In the genomic region with DNA sequence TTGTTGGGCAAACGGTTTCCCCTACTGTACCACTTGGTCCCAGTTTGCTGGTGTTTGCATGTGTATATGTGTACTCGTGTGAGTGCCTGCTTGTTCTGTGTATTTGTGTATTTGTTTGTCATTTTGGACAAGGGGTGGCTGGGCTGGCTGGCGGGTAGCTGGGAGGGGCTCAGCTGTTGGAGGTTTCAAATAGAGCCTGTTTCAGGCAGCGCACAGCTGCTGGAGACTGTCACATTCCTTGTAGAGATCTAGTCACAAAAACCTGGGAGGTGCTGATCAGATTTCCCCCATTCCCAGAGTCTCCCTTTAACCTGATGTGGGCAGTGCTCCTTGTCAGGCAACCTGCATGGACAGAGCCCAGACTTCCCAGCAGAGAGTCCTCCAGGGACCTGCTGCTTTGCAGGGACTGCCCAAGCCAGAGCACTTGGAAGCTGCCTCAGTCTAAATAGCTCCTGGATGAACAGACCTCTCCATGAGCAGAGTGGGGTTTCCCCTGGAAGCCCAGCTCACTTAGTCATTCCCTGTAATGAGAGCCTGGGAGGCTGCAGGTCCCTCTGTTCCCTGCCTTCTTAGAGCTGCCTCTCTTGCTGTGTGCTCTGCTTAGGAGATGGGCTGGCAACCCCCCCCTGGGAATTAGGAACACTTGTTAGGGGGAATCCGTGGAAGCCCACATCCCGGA, we compare ENCODE assay signal across 9 mouse cellular contexts. TPM values are rescaled to one million over a fixed set of nuclear protein-coding genes. Genes with fewer than 3 reads are reported as not detected.
DNase-seq lines count a peak whose midpoint lies in the region; ATAC-seq and TF ChIP-seq lines count a peak whose summit lies in the region.
"Had no signal": no experiment of that assay in that cellular context is flagged by ENCODE, and none has a peak within 500 bp of the region (broad histone marks: within the 10 kb centered on the region; RNA-seq: fewer than 3 reads in every experiment).

No protein-coding gene starts in this region.

- no peak for TF ChIP-seq CTCF in olfactory bulb, adult 2 months (IDR thresholded peaks at IDR 0.05; ENCODE audit: insufficient read depth, low read depth, low read length)

- H3K36me3 ChIP-seq in forebrain, embryonic 14.5 days (ENCODE audit: control insufficient read depth, insufficient read depth, low read length) = no peaks in the 10 kb centered on the region
- no peaks in the 10 kb centered on the region for H3K36me3 ChIP-seq in hindbrain, embryonic 15.5 days

- H3K9ac ChIP-seq in forebrain, embryonic 14.5 days (ENCODE audit: low read length) = peak overlapping the region; percentile 71
- H3K9ac ChIP-seq in hindbrain, embryonic 15.5 days = peak overlapping the region; percentile 56

- intact Hi-C loops in left cerebral cortex, postnatal 14 days (cut with DNase I) = loop anchor here (5.0 kb wide), 1 partner anchor 85 kb away; no protein-coding TSS in a partner anchor

- TF ChIP-seq POLR2A in olfactory bulb, adult 2 months (IDR thresholded peaks at IDR 0.05; ENCODE audit: insufficient read depth, low read depth, low read length) = no peak

- H3K9me3 ChIP-seq in forebrain, embryonic 14.5 days (replicated peaks; ENCODE audit: control insufficient read depth, low read length) = no peaks in the 10 kb centered on the region
- no peaks in the 10 kb centered on the region for H3K9me3 ChIP-seq in hindbrain, embryonic 15.5 days

- no peak for ATAC-seq in forebrain, embryonic 14.5 days
- ATAC-seq in hindbrain, embryonic 15.5 days (ENCODE audit: low FRiP score, low read depth) = no peak

- 25% methylated on average over 6 of the region's 6 CpGs for WGBS in forebrain, embryonic 14.5 days
- WGBS in hindbrain, embryonic 15.5 days = 31% methylated on average over 6 of the region's 6 CpGs
- 11% methylated on average over 6 of the region's 6 CpGs for WGBS in olfactory bulb, adult 2 months

- H3K4me1 ChIP-seq in forebrain, embryonic 14.5 days (ENCODE audit: control insufficient read depth, insufficient read depth, low read length) = peaks cover 40% of the 10 kb centered on the region
- peaks cover 75% of the 10 kb centered on the region for H3K4me1 ChIP-seq in hindbrain, embryonic 15.5 days (replicated peaks)
- peaks cover 47% of the 10 kb centered on the region for H3K4me1 ChIP-seq in olfactory bulb, adult 2 months (ENCODE audit: control insufficient read depth, insufficient read depth, low read length)

- peak overlapping the region; percentile 92 for H3K4me2 ChIP-seq in forebrain, embryonic 14.5 days (ENCODE audit: low read length)
- peak overlapping the region; percentile 96 for H3K4me2 ChIP-seq in hindbrain, embryonic 15.5 days

- peak overlapping the region; percentile 44 for H3K4me3 ChIP-seq in forebrain, embryonic 14.5 days (ENCODE audit: low read depth, low read length)
- H3K4me3 ChIP-seq in hindbrain, embryonic 15.5 days = peak overlapping the region; percentile 45
- H3K4me3 ChIP-seq in olfactory bulb, adult 2 months (ENCODE audit: insufficient read depth, low read depth, low read length) = peak overlapping the region; percentile 51

- H3K27me3 ChIP-seq in forebrain, embryonic 14.5 days (replicated peaks; ENCODE audit: control insufficient read depth, insufficient read depth, low read length) = no peaks in the 10 kb centered on the region
- H3K27me3 ChIP-seq in hindbrain, embryonic 15.5 days = no peaks in the 10 kb centered on the region

- H3K27ac ChIP-seq in forebrain, embryonic 14.5 days (ENCODE audit: low read depth, low read length) = no peak overlapping the region; the same call in 1 of the 2 replicates
- H3K27ac ChIP-seq in hindbrain, embryonic 15.5 days (replicated peaks) = peak overlapping the region; percentile 50
- H3K27ac ChIP-seq in olfactory bulb, adult 2 months (ENCODE audit: insufficient read depth, low read depth, low read length) = 0 out of 2 replicates have a peak overlapping the region, but pooled peaks have one; percentile 15

- DNase-seq in left cerebral cortex, postnatal 14 days (ENCODE audit: low spot score in 2 of 2) = peak; percentile 22 to 43
- no peak for DNase-seq in left cerebral cortex, adult 11 months (ENCODE audit: low spot score)
- DNase-seq in forebrain, embryonic 14.5 days (ENCODE audit: low spot score) = peak; percentile 22
- no peak for DNase-seq in cerebellum, postnatal 4 days (ENCODE audit: low spot score in 2 of 2)
- no peak for DNase-seq in adrenal gland, adult 8-10 months
- no peak for DNase-seq in cerebellum, postnatal 25 days

RNA-seq across cellular contexts. Expression of a gene that starts 2.6 kb away (rescaled TPM):
- 10 to 100 TPM; 21.7 to 22.3 TPM for total RNA-seq in left cerebral cortex, postnatal 14 days (2021)
- polyA plus RNA-seq in forebrain, embryonic 14.5 days (2014; fragmentation: Nextera tagmentation; extraction: Ambion mirVana) = 4.8 and 6.1 TPM in 2 replicates
- 9.1 and 9.6 TPM in 2 replicates for polyA plus RNA-seq in hindbrain, embryonic 15.5 days (2015; fragmentation: Nextera tagmentation; extraction: Ambion mirVana)
- not detected in 2 replicates for polyA plus RNA-seq in olfactory bulb, adult 2 months (2012; ENCODE audit: insufficient read depth, insufficient read length, low replicate concordance, missing spikeins)
- 1 to 10 TPM; 3.8 to 6.6 (median 5.2) TPM for total RNA-seq in adrenal gland, adult 8-10 months (2022)
- total RNA-seq: MEL had no signal

Comparison
In these comparisons a context has a peak if more than half of its experiments do, and no peak if none do; other contexts are left out.
1. DNase-seq: peak in left cerebral cortex, postnatal 14 days (2 of 2) and forebrain, embryonic 14.5 days (single experiment); none in left cerebral cortex, adult 11 months (single experiment), cerebellum, postnatal 4 days (0 of 2), adrenal gland, adult 8-10 months (single experiment) and cerebellum, postnatal 25 days (0 of 2).
2. Peak in every context shown above with its lines, with median percentiles within 50 percentile points of each other: H3K4me3 ChIP-seq.